Mouse (Mus musculus): Measurements from ENCODE around the gene Paf1.
A peak's percentile ranks its signal among the peaks of the same experiment; 100 is the strongest.

Gene Paf1

DNA sequence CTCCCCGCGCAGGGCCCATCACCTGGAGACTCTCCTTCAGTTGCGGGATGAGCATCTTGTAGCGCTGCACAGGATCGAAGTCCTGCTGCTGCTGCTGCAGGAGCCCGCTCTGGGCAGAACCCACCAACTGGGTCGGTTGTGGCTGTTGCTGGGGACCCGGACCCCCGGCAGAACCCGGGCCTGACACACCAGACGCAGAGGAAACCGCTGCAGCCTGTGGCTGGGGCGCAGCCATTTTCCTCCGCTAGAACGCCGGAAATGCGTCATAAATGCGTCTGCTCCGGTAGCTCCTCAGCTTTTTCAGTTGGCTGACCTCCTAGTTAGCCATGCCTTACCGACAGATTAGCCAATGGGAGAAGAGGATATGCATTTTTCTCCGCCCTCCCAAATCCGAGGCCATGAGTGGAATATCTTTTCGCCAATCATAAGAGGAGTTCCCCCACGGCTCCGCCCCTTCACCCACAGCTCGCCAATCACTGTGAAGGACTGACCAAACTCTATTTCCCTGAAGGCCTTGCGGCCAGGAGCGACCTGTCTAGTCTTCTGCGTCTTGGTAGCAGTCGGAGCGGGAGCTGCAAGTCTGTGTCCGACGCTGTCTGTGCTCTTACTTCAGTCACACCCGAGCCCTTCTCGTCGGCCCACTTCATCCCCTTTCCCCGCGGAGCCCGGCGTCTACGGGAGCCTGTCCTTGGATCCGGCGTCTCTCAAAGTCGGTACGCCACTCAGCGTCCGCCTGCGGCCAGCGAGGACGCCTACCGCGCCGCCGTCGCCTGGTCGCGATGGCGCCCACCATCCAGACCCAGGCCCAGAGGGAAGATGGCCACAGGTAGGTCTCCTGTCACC is at the start of gene Paf1, which contains the start of gene Med29:
Gene Paf1 (plus strand): TSS at position 523 of the 843 bp plus-strand sequence.
Gene Med29 (minus strand): TSS at position 280 of the 843 bp plus-strand sequence.
- peak; percentile 96 for DNase-seq

DNA sequence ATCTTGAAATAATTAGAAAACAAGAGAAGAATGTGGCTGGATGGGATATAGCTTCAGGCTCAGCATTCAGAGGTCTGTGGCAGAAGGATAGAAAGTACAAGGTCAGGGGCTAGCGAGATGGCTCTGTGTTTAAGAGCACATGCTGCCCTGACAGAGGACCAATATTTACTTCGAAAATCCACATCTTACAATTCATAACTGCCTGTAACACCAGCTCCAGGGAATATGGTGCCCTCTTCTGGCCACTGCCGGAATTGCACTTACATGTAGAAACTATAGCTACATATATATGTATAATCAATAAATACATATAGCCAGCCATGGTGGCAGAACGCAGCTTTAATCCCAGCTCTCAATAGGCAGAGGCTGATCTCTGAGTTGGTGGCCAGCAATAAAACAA is 48.1 kb upstream of the Paf1 start:
- DNase-seq = peak; percentile 59

DNA sequence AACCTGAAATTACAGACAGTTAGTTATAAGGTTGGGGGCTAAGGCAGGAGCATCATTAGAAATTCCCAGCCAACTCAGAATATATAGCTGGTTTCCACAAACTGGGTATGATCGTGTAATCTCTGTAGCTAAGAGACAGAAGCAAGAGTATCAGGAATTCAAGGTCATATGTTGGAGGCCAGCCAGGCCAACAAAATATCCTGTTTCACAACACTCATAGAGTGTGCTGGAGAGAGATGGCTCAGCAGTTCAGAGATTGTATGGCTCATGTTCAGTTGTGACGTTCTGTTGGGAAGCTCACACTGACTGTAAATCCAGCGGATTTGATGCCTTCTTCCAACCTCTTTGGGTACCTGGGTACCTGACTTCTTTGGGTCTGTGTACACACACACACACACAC is 45.0 kb upstream of the Paf1 start:
- no peak for DNase-seq

DNA sequence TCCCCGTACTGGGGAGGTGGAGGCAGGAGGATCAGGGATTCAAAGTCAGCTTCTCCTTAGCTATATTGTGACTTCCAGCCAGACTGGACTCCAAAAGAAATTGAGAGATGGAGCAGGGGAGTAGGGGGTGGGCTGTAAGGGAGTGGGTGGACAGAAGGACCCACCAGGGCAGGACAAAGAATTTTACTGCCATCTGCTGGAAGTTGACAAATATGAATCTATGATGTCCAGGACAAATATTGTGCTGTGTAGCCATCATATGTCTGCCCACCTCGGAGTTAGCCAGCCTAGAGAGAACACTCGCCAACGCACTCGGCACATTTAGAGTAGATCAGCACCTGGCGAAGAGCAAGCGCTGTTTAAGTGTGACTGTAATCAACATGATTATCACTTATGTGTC is 44.1 kb upstream of the Paf1 start:
- no peak for DNase-seq

DNA sequence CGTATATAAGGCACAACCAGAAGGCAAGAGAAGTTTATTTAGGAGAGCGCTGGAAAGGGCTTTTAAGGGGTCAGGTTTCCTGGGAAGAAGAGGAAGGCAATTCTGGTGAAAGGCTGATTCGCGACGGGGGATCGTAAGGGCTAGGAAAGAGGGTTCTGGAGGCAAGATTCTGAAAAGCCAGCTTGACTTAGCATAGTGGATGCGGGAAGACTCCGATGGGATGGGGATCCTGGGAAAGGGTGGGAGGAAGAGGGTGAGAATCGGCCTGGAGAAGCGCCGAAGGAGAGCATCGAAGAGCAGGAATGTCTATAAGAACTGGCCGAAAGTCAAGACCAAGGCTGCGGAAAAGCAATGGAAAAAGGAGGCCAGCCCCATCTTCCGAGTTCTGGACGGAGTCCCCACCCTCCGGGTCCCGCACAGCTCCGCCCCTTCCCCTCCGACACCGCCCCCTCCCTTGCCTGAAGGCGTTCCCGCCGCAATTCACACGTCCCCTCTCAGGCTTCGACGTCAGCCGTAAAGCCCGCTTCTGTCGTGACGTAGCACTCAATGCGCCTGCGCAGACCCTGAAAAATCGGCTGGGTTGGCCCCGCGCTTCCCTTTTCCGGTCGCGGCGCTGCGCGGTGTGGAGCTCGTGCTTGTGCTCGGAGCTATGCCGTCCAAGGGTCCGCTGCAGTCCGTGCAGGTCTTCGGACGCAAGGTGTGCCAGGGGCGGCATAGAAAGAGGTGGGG is 42.4 kb upstream of the Paf1 start, which contains the start of gene Rps16:
Gene Rps16 (plus strand): TSS at position 498 of the 729 bp plus-strand sequence.
- peak; percentile 97 for DNase-seq

DNA sequence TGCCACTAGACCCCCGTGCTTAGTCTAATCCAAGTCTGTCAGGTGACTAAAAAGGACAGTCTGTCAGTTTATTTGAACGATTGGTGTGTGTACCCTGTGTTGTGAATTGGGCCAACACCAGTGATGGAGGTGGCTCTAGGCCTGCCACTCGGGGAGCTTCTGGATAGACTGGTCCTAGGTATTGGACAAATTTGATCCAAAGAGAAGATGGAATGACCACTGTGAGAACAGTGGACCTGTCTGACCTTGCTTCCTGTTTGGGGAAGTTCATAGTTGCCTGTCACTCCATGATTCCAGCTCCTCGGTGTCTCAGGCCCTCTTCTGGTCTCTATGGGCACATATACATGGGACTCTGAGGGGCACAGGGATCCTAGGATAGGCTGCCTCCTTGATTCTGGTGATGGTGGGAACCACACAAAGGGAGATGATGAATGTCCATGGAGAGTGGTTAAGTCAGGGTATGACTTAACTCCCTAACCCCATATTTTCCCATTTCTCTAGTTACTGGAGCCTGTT is 41.0 kb upstream of the Paf1 start:
- DNase-seq = no peak

DNA sequence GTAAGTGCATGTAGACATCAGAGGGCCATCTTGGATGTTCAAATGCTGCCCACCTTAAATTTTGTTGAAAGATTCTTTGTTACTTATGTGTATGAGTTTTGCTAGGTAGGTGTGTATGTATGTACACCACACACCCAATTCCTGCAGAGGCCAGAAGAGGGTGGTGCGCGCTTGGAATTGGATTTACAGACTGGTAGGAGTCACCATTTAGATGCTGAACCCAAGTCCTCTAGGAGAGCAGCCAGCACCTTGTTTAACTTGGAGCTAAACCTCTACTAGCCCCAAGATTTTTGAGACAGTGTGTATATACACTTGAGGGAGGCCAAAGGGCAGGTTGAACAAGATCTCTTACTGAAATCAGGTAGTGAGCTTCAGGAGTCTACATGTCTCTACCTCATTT is 39.5 kb upstream of the Paf1 start:
- no peak for DNase-seq

DNA sequence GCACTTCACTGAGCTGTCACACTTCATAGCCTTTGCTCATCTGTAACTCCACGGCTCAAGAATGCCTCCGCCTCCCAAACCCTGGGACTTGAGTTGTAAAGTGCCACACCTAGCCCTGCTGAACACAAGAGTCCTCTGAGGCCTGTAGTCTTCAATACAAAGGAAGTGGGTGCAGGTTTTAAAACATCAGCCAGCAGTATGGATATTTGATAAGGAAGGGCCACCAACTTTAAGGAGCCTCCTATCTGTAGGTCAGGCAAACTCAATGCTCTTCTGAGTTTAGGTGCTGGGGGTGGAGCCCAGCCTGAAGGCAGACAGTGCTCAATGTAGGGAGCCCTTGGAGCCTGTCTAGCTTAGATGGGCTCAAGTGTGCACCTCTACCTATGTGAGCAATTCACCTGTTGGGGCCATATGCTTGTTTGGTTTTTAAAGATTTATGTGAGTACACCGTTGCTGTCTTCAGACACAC is 38.6 kb upstream of the Paf1 start:
- no peak for DNase-seq

DNA sequence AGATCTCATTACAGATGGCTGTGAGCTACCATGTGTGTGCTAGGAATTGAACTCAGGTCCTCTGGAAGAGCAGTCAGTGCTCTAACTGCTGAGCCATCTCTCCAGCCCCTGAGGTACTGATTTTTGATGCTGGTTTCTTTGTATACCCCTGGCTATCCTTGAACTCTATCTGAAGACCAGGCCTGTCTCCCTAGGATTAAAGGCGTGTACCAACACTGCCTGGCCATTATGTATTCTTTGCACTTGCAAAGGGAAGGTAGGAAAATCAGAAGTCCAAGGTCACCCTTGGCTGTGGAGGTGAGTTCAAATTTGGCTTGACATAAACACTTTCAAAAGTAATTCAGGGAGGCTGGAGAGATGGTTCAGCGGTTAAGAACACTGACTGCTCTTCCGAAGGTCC is 38.2 kb upstream of the Paf1 start:
- DNase-seq = no peak

DNA sequence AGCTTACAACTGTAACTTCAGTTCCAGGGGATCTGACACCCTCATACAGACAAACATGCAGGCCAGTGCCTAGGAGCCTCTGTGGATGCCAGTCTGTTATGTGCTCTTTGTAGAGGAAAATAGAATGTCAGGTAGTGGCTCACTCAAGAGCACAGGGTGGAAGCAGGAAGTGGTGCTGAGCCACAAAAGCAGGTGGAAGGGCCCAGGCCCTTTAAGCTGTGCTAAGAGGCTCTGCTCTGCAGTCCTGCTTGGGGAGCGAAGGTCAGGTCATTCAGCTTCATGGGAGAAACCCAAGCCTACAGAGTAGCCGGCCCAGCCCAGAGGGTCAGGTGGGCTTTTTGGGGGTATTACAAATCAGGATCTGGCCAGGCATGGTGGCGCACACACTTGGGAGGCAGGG is 37.5 kb upstream of the Paf1 start:
- no peak for DNase-seq

DNA sequence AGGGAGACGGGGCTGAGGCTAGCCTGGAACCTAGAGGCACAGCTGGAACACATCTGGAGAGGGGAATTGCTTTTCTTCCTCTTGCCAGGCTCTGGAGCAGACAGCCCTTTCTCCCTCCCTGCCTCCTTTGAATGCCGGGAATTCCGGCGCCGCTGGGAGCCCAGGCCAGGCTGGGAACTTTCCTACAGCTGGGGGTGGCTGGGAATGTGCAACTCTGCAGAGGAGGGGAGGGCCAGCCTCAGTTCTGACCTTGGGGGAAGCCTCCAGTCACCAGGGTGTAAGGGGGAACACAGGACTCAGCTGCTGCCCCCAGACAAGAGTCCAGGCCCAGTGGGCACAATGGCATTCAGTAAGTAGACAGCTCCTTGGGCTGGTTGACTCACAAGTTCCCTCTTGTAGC is 35.8 kb upstream of the Paf1 start:
- no peak for DNase-seq

DNA sequence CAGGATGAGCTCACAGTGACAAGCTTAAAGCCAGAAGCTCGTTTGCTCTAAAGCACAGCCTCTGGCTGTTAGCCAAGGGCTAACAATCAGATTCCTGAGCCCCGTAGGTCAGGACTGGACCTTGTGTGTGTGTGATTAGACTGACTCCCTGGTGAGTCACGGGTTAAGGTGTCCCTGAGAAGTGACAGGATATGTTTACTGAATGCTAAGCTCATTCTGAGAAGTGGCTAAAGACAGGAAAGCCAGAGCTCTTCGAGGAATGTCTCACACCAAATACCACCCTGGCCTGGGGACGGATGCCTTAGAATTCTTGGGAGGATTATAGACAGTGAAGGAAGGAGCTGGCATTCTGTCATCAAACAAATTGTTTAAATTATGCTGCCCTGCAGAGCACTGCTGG is 34.8 kb upstream of the Paf1 start:
- no peak for DNase-seq

DNA sequence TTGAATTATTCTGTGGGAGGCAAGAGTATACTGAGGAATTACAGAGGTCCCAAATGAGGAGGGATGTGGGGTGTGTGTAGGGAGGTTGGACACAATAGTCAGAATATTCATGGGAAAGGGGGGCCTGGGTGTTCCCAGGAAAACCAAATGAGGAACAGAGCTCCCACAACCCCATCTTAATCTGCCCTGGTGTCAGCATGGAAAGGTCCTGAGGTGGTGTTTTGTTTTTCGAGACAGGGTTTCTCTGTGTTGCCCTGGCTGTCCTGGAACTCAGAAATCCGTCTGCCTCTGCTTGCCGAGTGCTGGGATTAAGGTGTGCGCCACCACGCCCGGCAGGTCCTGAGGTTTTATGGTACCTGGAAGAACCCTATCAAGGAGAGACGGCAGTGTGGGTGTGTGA is 34.3 kb upstream of the Paf1 start:
- no peak for DNase-seq

DNA sequence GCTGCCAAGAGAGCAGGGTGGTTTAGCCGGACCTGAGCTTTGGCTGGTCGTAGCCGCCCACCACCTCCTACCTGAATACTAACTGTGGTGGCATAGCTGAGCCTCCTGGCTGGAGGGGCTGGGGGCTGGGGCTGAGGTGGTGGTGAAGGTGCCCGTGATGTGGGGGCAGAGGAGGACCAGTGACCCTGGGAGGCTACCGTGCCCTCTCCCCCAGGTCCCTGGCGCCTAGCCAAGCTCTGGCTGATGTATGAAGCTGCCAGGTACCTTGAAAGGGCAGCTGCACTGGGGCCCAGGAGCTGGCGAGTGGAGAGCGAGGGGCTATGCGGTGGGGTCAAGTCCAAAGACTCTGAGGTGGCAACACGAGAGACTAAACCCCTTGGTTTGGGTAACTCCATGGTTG is 32.9 kb upstream of the Paf1 start:
- DNase-seq = no peak

DNA sequence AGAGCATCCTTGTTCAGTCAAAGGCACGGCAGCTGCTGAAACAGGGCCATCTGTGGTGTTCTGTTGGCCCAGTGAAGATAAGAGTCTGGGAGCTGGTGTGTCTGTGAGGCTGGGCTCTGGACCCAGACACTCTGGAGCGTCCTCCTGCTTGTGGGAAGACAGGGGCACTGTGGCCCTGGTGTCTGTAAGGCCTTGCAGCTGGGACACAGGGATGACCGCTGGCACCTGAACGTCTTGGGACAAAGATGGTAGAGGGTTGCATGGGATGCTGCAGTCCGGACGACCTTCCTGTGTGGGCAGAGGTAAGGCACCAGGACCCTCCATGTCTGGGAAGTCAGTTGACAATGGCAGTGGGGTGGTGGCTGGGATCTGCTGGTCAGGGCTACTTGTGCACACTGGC is 32.5 kb upstream of the Paf1 start:
- DNase-seq = no peak

DNA sequence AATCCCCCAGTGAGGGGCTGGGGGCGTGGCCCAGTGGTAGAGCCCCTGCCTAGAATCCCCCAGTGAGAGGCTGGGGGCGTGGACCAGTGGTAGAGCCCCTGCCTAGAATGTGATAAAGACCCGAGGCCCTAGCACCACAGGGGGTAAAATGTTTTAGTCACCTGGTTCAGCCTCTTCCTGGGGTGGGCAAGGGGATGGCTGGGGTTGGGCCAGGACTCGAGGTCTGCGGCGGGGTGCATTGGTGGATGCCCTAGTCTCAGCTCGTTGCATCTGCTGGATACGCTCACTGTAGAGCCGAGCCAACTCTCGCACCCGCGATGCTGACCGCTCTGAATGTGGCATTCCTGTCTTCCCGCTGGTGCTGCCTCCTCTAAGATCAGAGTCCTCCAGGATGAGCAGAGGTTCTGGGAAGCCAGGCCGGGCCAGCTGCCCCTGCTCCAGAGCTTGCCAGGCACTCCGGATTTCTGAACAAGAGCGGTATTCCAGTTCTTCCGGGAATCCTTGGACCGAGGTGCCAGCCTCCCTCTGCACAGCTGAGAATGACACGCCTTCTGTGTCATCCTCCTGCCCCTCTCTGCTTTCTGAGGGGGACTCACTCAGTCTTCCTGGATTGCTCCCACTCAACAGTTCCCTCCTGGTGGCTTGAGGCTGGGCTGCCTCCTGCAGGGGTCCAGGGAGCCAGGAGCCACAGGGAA is 31.0 kb upstream of the Paf1 start:
- DNase-seq = no peak

DNA sequence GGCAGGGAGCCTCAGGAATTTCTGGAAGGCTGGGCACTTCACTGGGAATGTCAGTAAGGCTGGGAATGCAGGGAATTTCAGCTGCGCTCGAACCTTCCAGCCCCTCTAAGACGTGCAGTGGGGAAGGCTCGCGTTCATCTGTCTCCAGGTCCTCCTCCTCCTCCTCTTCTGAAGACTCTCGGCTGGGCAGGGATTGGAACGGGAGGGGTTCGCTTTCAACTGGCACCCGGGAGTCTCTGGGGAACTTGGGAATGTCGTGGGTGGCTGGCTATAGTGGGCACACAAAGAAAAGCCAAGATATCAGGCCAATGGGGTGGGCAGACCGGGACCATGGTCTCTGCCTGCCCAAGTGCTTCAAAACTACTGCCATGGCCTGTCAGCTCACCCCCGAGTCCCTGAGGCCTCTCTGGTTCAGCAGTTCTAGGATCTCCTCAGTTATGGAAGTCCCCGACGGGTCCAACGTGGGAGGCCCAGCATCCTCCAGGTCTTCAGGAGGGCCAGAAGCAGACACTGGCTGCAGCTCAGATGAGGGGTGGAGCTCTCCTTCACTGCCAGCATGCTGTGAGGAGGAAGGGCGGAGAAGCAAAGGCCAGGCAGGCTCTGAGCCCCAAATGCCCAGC is 30.2 kb upstream of the Paf1 start:
- DNase-seq = no peak

DNA sequence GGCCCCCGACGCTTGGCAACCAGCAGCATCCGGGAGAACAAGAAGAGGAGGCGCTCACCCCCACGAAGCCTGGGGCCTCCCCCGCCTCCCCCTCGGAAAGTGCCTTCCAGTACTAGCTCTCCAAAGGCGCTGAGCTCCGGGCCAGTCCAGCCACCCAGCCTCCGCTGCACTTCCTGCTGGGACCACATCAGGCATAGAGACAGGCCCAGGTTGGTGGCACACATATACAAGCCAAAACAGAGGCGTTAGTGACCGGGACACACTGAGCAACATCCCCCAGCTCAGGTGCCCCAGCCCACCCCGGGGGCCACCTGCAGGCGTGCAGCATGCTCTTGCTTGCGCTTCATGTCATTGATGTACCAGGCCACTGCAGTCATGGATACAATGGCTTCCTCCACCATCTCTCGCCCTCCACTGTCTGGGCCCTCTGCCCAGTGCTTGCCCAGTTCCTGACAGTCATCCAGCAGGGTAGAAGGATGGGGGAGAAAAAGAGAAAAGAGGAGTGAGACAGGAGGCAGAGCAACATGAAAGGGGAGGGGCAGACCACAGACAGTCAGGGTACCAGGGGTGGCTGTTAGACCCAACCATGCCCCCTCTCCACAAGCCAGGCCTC is 25.0 kb upstream of the Paf1 start:
- DNase-seq = no peak

DNA sequence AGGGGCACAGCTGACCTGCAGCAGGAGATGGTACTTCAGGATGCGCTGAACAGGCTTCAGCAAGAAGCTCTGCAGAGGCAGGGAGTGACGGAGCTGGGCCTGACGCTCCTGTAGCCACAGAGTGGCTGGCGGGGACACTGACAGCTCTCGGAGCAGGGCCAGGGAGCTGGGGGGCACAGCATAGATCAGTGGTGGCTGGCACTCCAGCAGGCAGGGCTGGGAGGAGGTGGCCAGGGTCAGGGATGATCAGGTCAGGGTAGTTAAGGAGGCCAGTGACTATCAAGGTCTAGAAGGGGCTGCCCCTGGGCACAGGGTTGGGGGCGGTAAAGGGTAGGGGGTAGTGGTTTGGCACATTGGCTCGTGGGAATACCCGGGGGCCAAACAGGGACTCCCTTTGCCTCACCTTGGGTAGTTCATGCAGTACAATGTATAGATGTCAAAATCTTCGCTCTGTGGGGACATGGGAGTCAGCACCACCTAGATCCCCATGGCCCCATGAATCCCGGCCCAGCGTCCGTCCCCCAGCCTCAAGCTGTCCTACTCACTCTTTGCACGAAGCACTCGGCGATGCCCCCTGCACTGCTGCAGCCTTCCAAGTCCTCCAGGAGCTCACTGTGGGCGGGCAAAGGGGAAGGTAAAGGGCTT is 24.4 kb upstream of the Paf1 start:
- DNase-seq = no peak

DNA sequence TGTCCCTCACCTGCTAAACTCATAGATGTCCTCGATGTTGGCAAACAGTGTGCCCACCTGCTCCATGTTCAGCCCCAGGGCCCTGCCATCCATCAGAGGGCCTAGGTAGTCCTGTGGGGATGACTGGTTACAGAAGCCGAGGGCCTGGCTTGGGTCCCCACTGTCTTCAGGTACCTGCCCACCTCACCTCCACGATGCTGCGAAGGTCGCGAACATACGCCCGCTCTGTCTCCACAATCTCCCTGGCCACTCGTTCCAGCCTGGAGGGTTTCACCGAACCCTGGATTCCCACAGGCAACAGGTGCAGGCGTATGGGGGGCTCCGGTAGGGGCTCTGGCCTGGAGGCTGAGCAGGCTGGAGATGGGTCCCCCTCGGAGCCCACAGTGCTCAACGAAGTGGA is 22.7 kb upstream of the Paf1 start:
- no peak for DNase-seq

DNA sequence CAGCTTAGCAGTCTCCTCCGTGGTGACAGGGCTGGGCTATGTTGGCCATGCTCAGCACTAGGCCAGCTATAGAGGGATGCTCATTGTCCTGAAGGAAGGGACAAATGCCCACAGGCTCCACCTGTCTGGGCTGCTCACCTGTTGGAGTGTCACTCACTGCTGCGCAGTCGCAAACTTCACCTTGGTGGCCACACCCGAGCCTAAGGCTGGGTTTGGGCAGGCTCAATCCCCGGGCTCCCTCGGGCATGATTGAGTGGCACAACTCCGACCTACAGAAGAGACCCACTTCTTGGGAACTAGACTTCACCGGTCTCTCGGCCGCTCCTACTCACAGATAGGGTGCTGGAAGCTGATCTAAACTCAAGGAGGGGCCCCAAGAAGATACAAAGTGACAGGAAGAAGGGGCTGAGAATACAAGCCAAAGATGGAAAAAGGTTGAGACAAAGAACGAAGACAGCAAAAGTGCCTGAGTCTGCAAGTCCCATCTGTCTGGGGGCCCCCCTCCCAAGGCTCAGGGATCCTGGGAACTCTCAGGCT is 21.7 kb upstream of the Paf1 start:
- DNase-seq = no peak
